Mouse (Mus musculus): ENCODE data around the gene Kcnn4.

Gene Kcnn4

GRCm38 (mm10) chr7:24369731-24370541 lies at the start of gene Kcnn4:
Gene Kcnn4 (plus strand): TSS chr7:24370263.
- no peak for DNase-seq (ENCODE audit: low read depth, low spot score)

- no peak for DNase-seq (ENCODE audit: low read depth, low spot score)
These were observed 47.5 kb upstream of the Kcnn4 start for GRCm38 (mm10) chr7:24322593-24322992.

GRCm38 (mm10) chr7:24325197-24325596 lies 44.9 kb upstream of the Kcnn4 start:
- DNase-seq (ENCODE audit: low read depth, low spot score), result no peak

- DNase-seq (ENCODE audit: low read depth, low spot score), result no peak
These were observed 44.4 kb upstream of the Kcnn4 start for GRCm38 (mm10) chr7:24325675-24326128.

GRCm38 (mm10) chr7:24326273-24327135 lies 43.6 kb upstream of the Kcnn4 start:
- no peak for DNase-seq (ENCODE audit: low read depth, low spot score)

GRCm38 (mm10) chr7:24327281-24327975 lies 42.6 kb upstream of the Kcnn4 start:
- no peak for DNase-seq (ENCODE audit: low read depth, low spot score)

GRCm38 (mm10) chr7:24333304-24333986 lies 36.6 kb upstream of the Kcnn4 start, which contains the start of gene Tescl:
Gene Tescl (minus strand): TSS chr7:24333936.
- no peak for DNase-seq (ENCODE audit: low read depth, low spot score)

- DNase-seq (ENCODE audit: low read depth, low spot score), result peak; percentile 56
These were observed 34.3 kb upstream of the Kcnn4 start for GRCm38 (mm10) chr7:24335699-24336309.

- no peak for DNase-seq (ENCODE audit: low read depth, low spot score)
These were observed 31.8 kb upstream of the Kcnn4 start for GRCm38 (mm10) chr7:24338241-24338640.

- no peak for DNase-seq (ENCODE audit: low read depth, low spot score)
These were observed 26.3 kb upstream of the Kcnn4 start for GRCm38 (mm10) chr7:24343701-24344272.

- DNase-seq (ENCODE audit: low read depth, low spot score), result no peak
These were observed 23.6 kb upstream of the Kcnn4 start for GRCm38 (mm10) chr7:24346444-24346843.

- no peak for DNase-seq (ENCODE audit: low read depth, low spot score)
These were observed 21.2 kb upstream of the Kcnn4 start, which contains the start of gene Lypd5 for GRCm38 (mm10) chr7:24348896-24349295. Gene Lypd5 (plus strand): TSS chr7:24349196.

- DNase-seq (ENCODE audit: low read depth, low spot score), result no peak
These were observed 14.4 kb upstream of the Kcnn4 start for GRCm38 (mm10) chr7:24355646-24356045.

GRCm38 (mm10) chr7:24356081-24356480 lies 14.0 kb upstream of the Kcnn4 start:
- no peak for DNase-seq (ENCODE audit: low read depth, low spot score)

- no peak for DNase-seq (ENCODE audit: low read depth, low spot score)
These were observed 12.2 kb upstream of the Kcnn4 start for GRCm38 (mm10) chr7:24357899-24358298.

- DNase-seq (ENCODE audit: low read depth, low spot score), result no peak
These were observed 10.8 kb upstream of the Kcnn4 start for GRCm38 (mm10) chr7:24359269-24359668.

GRCm38 (mm10) chr7:24361001-24361400 lies 9.1 kb upstream of the Kcnn4 start:
- DNase-seq (ENCODE audit: low read depth, low spot score), result no peak

GRCm38 (mm10) chr7:24363228-24363627 lies 6.8 kb upstream of the Kcnn4 start:
- DNase-seq (ENCODE audit: low read depth, low spot score), result no peak

- peak; percentile 80 for DNase-seq (ENCODE audit: low read depth, low spot score)
These were observed 5.2 kb upstream of the Kcnn4 start for GRCm38 (mm10) chr7:24364827-24365226.

- no peak for DNase-seq (ENCODE audit: low read depth, low spot score)
These were observed 4.6 kb upstream of the Kcnn4 start for GRCm38 (mm10) chr7:24365258-24366014.
